ENCODE assay signal across 17 mouse cellular contexts in genomic region chr16:43922630-43923029, GRCm38 (mm10). TPM values are rescaled to one million over a fixed set of nuclear protein-coding genes. Genes with fewer than 3 reads are reported as not detected.
"Had no signal": no experiment of that assay in that cellular context is flagged by ENCODE, and none has a peak within 500 bp of the region (broad histone marks: within the 10 kb centered on the region; RNA-seq: fewer than 3 reads in every experiment).

No protein-coding gene starts in this region.

- H3K36me3 ChIP-seq: liver, embryonic 12.5 days; neural tube, embryonic 13.5 days; neural tube, embryonic 15.5 days had no signal

- ATAC-seq: liver, embryonic 12.5 days had no signal

- DNase-seq: lung, adult 18-20 months; lung, embryonic 14.5 days; lung, postnatal 10 days; lung, postnatal 4 days; retina, postnatal 1 day; right cerebral cortex, adult 18-20 months; right cerebral cortex, postnatal 25 days; right cerebral cortex, postnatal 4 days; spleen, adult 18-20 months; thymus, adult 18-20 months; thymus, postnatal 14 days; thymus, postnatal 36 days had no signal

- H3K9me3 ChIP-seq: liver, embryonic 12.5 days; neural tube, embryonic 13.5 days; neural tube, embryonic 15.5 days had no signal

- H3K4me1 ChIP-seq: liver, embryonic 12.5 days; neural tube, embryonic 15.5 days had no signal

- H3K4me2 ChIP-seq: liver, embryonic 12.5 days; lung, embryonic 14.5 days; neural tube, embryonic 13.5 days; neural tube, embryonic 15.5 days had no signal

- H3K9ac ChIP-seq: liver, embryonic 12.5 days; liver, embryonic 14.5 days; lung, embryonic 14.5 days; neural tube, embryonic 13.5 days; neural tube, embryonic 15.5 days had no signal

- H3K4me3 ChIP-seq: liver, embryonic 12.5 days; myocyte; neural tube, embryonic 13.5 days; neural tube, embryonic 15.5 days had no signal

- H3K27ac ChIP-seq: liver, embryonic 12.5 days; liver, embryonic 14.5 days; neural tube, embryonic 13.5 days; neural tube, embryonic 15.5 days had no signal

- H3K27me3 ChIP-seq: liver, embryonic 12.5 days; neural tube, embryonic 13.5 days; neural tube, embryonic 15.5 days had no signal

RNA-seq across cellular contexts. Expression of gene Zdhhc23, which starts 57.0 kb away (rescaled TPM):
- polyA plus RNA-seq: myocyte had no signal
